Mouse (Mus musculus) intestine, embryonic 15.5 days (tissue): ENCODE measurements around the gene Btg4. TPM values are rescaled to one million over a fixed set of nuclear protein-coding genes. Genes with fewer than 3 reads are reported as not detected.
"Not testable (repeated sequence)": the region's sequence is repeated elsewhere in the genome, so short reads cannot be mapped to it uniquely, and the experiment has no call there.

Experiments used
- ATAC-seq: fragments of 200-750 bp; cut with Nextera tagmentation; 2 replicates; pipeline ENCODE4 v1.8.0; 2017; ENCODE audit warnings: moderate TSS enrichment, moderate library complexity
- H3K27ac ChIP-seq: fragments of 300-500 bp; sonication (generic); 2 replicates; pipeline ENCODE4 v1.5.1; 2015; ENCODE audit warnings: mild to moderate bottlenecking, inconsistent platforms
- H3K27me3 ChIP-seq: fragments of 300-500 bp; sonication (generic); replicated peaks from 2 replicates; pipeline ENCODE4 v1.6.1; 2015; ENCODE audit warnings: inconsistent platforms
- H3K36me3 ChIP-seq: fragments of 300-500 bp; sonication (generic); 2 replicates; pipeline ENCODE4 v1.6.1; 2015; ENCODE audit warnings: inconsistent platforms
- H3K4me1 ChIP-seq: fragments of 300-500 bp; sonication (generic); replicated peaks from 2 replicates; pipeline ENCODE4 v1.6.1; 2015; ENCODE audit warnings: inconsistent platforms
- H3K4me2 ChIP-seq: fragments of 300-500 bp; sonication (generic); replicated peaks from 2 replicates; pipeline ENCODE4 v1.6.1; 2015; ENCODE audit warnings: mild to moderate bottlenecking, inconsistent platforms
- H3K4me3 ChIP-seq: fragments of 300-500 bp; sonication (generic); replicated peaks from 2 replicates; pipeline ENCODE4 v1.5.1; 2015; ENCODE audit warnings: inconsistent platforms
- H3K9ac ChIP-seq: fragments of 300-500 bp; sonication (generic); 2 replicates; pipeline ENCODE4 v1.6.1; 2015; ENCODE audit warnings: inconsistent platforms
- H3K9me3 ChIP-seq: fragments of 300-500 bp; sonication (generic); 2 replicates; pipeline ENCODE4 v1.6.1; 2016; ENCODE audit warnings: inconsistent platforms
- WGBS: fragments of 180-500 bp; shearing (Covaris S2); methylation state at CpG from one replicate; pipeline ENCODE4 v1.1.7; 2015; 5-methylcytosine and 5-hydroxymethylcytosine counted together
- polyA plus RNA-seq: library from polyadenylated mRNA; unstranded; fragments of >200 nt; fragmentation: Nextera tagmentation; extraction: Ambion mirVana; gene quantifications from 2 replicates; pipeline ENCODE4 v1.2.1, GENCODE M21; 2015

The Btg4 gene
- polyA plus RNA-seq, 1 experiment from 2014 or later: not detected

- Histone ChIP-seq H3K27me3 (no peaks in the 10 kb centered on the region; the same call in 1 of the 2 replicates), H3K9me3 (no peaks in the 10 kb centered on the region), H3K36me3 (no peaks in the 10 kb centered on the region), H3K4me2 (peak within 1 kb of the TSS; percentile 100), H3K27ac (no peak within 1 kb of the TSS), H3K9ac (no peak within 1 kb of the TSS), H3K4me3 (0 out of 2 replicates have a peak within 1 kb of the TSS, but pooled peaks have one; percentile 12), H3K4me1 (peaks cover 8% of the 10 kb centered on the region; the same call in 1 of the 2 replicates)
- WGBS: 10% methylated on average over 27 of the region's 27 CpGs
- ATAC-seq: peak; percentile 78
Observed at GRCm38 (mm10) chr9:51101756-51102425, 41.2 kb downstream of the Btg4 start, which contains the start of gene 4833427G06Rik. TSS of gene 4833427G06Rik (minus strand) at chr9:51102078.

DNA sequence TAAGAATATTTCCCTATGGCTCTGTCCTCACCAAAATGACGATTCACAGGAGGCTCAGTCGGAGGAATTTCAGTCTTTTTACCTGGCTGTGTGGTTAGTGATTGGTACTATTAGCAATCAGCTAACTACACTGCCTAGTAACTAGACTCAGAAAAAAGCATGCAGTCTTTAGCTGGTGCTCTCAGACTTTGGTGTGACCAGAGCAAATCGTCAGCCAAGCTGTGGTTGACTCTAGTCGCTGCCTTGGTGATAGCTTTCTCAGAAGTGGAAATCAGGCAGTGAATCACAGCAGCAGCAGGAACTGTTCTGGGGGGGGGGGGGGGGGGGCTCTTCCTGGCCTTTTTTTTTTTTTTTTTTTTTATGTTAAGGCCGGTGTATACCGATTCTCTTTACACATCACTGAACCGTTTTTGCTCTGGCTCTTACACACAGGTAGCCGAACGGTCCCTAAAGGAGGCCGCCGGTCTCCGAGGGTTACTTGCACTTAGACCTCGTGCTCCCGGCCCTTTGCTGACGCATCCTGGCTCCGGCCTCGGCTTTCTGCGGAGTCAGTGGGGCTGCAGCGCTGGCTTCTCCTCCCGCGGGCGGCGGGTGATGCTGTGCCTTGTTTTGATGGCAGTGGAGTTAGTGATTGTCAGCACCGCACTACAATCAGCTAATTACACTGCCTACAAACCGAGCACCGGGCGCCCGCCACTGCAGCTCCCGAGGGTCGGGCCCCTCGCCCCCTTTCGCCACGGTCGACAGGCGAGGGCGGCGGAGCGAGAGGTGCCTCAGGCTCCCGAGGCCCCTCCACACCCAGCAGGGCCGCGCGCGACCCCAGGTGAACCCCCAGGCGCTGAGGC lies 42.5 kb downstream of the Btg4 start:
- 3% methylated on average over 43 of the region's 44 CpGs for WGBS
- peak overlapping the region; percentile 100 for H3K4me2 ChIP-seq

GRCm38 (mm10) chr9:51103808-51104514 lies 43.3 kb downstream of the Btg4 start:
- Histone ChIP-seq H3K27ac (no peak overlapping the region), H3K4me1 (peaks cover 8% of the 10 kb centered on the region; the same call in 1 of the 2 replicates), H3K9me3 (no peaks in the 10 kb centered on the region), H3K36me3 (no peaks in the 10 kb centered on the region), H3K4me3 (peak overlapping the region; percentile 58), H3K4me2 (peak overlapping the region; percentile 100), H3K9ac (peak overlapping the region; percentile 56), H3K27me3 (no peaks in the 10 kb centered on the region; the same call in 1 of the 2 replicates)
- peak; percentile 59 for ATAC-seq
- WGBS: 12% methylated on average over 30 of the region's 30 CpGs

More for the DNA sequence above, 42.5 kb downstream of the Btg4 start:
- H3K4me1 ChIP-seq: peaks cover 8% of the 10 kb centered on the region; the same call in 1 of the 2 replicates
- no peaks in the 10 kb centered on the region for H3K9me3 ChIP-seq
- ATAC-seq: peak; percentile 73
- H3K27ac ChIP-seq: no peak overlapping the region
- no peaks in the 10 kb centered on the region for H3K36me3 ChIP-seq
- H3K4me3 ChIP-seq: peak overlapping the region; percentile 58
- peak overlapping the region; percentile 56 for H3K9ac ChIP-seq
- H3K27me3 ChIP-seq: no peaks in the 10 kb centered on the region; the same call in 1 of the 2 replicates

- Histone ChIP-seq H3K4me1 (peaks cover 8% of the 10 kb centered on the region; the same call in 1 of the 2 replicates), H3K9me3 (no peaks in the 10 kb centered on the region), H3K4me3 (no peak overlapping the region), H3K27me3 (no peaks in the 10 kb centered on the region), H3K36me3 (no peaks in the 10 kb centered on the region), H3K4me2 (no peak overlapping the region), H3K27ac (no peak overlapping the region), H3K9ac (no peak overlapping the region)
- WGBS: 75% methylated on average over 2 of the region's 2 CpGs
- no peak for ATAC-seq
Observed at GRCm38 (mm10) chr9:51105751-51106150, 45.0 kb downstream of the Btg4 start.

DNA sequence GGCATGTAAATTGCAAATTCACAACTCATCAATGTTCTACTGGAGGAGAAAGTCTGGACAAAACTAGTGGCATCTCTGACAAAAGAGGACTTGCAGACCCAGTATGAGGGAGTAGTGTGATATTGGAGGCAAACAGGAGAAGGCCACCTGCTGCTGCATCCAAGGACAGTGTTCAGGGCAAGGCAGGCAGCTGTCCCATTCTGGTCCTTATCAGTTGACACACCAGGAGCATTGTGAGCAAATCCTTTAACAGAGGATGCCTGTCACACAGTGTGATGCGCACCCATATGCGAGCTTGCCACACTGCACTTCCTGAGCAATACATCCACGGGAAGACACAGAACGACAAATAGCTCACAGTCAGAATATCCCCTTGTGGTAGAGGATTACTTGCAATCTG lies 54.1 kb downstream of the Btg4 start:
- H3K4me3 ChIP-seq: no peak overlapping the region
- no peak overlapping the region for H3K27ac ChIP-seq
- no peaks in the 10 kb centered on the region for H3K9me3 ChIP-seq
- no peak for ATAC-seq
- no peaks in the 10 kb centered on the region for H3K27me3 ChIP-seq
- H3K4me1 ChIP-seq: no peaks in the 10 kb centered on the region
- no peaks in the 10 kb centered on the region for H3K36me3 ChIP-seq
- H3K4me2 ChIP-seq: no peak overlapping the region
- 74% methylated on average over 4 of the region's 4 CpGs for WGBS
- H3K9ac ChIP-seq: no peak overlapping the region

DNA sequence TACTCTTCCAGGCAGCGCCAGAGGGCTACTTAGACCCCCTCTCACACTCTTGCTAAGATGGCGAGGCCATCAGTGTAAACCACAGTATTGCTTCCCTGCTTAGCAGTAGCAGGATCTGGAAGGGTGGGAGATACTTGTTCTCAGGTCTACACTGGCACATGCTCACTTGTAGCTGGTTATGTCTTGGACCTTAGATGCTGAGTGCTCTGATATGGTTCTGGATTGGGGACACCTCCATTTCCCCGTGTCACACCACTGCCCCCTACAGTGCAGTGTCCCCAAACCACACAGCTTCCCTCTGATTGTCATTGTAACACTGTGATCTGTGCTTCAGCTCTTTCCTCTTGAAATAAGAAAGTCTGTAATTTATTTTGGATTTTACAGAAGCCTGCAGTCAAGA lies 76.3 kb downstream of the Btg4 start:
- 66% methylated on average over 3 of the region's 3 CpGs for WGBS
- ATAC-seq: no peak
- no peaks in the 10 kb centered on the region for H3K36me3 ChIP-seq
- H3K4me3 ChIP-seq: no peak overlapping the region
- H3K4me1 ChIP-seq: no peaks in the 10 kb centered on the region
- H3K4me2 ChIP-seq: no peak overlapping the region
- H3K27me3 ChIP-seq: no peaks in the 10 kb centered on the region
- H3K9me3 ChIP-seq: no peaks in the 10 kb centered on the region
- no peak overlapping the region for H3K27ac ChIP-seq
- no peak overlapping the region for H3K9ac ChIP-seq

- no peak overlapping the region for H3K27ac ChIP-seq
- no peak overlapping the region for H3K4me2 ChIP-seq
- H3K4me3 ChIP-seq: no peak overlapping the region
- H3K9me3 ChIP-seq: no peaks in the 10 kb centered on the region
- H3K36me3 ChIP-seq: no peaks in the 10 kb centered on the region
- no peak for ATAC-seq
- H3K9ac ChIP-seq: no peak overlapping the region
- H3K27me3 ChIP-seq: no peaks in the 10 kb centered on the region
- no peaks in the 10 kb centered on the region for H3K4me1 ChIP-seq
- 74% methylated on average over 4 of the region's 4 CpGs for WGBS
Observed at GRCm38 (mm10) chr9:51137432-51137831, 76.7 kb downstream of the Btg4 start.

GRCm38 (mm10) chr9:51137836-51138235 lies 77.1 kb downstream of the Btg4 start:
- Histone ChIP-seq H3K36me3 (no peaks in the 10 kb centered on the region), H3K27ac (no peak overlapping the region), H3K4me1 (no peaks in the 10 kb centered on the region), H3K27me3 (no peaks in the 10 kb centered on the region), H3K4me3 (no peak overlapping the region), H3K9ac (no peak overlapping the region), H3K9me3 (no peaks in the 10 kb centered on the region), H3K4me2 (no peak overlapping the region)
- 84% methylated on average over 1 of the region's 1 CpGs for WGBS
- ATAC-seq: no peak

GRCm38 (mm10) chr9:51138301-51138700 lies 77.6 kb downstream of the Btg4 start:
- ATAC-seq: no peak
- Histone ChIP-seq H3K9ac (no peak overlapping the region), H3K27ac (no peak overlapping the region), H3K36me3 (no peaks in the 10 kb centered on the region), H3K4me3 (no peak overlapping the region), H3K27me3 (no peaks in the 10 kb centered on the region), H3K4me1 (no peaks in the 10 kb centered on the region), H3K4me2 (no peak overlapping the region), H3K9me3 (no peaks in the 10 kb centered on the region)
- WGBS: 88% methylated on average over 1 of the region's 1 CpGs

DNA sequence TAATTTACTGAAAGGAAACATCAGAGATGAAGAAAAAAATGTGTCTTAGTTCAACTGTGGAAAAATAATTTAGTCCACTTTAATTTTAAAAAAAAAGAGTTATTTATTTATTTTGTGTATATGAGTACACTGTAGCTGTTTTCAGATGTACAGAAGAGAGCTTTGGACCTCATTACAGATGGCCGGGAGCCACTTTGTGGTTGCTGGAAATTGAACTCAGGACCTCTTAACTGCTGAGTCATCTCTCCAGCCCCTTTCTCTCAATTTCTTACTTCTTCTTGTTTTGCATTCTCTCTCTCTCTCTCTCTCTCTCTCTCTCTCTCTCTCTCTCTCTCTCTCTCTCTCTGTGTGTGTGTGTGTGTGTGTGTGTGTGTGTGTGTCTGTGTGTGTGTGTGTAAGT lies 78.7 kb downstream of the Btg4 start:
- not testable (repeated sequence) for H3K36me3 ChIP-seq, H3K4me3 ChIP-seq, H3K4me2 ChIP-seq, H3K9me3 ChIP-seq, ATAC-seq, H3K27me3 ChIP-seq, H3K27ac ChIP-seq, H3K9ac ChIP-seq, H3K4me1 ChIP-seq
- WGBS: 76% methylated on average over 1 of the region's 1 CpGs

GRCm38 (mm10) chr9:51140711-51141110 lies 80.0 kb downstream of the Btg4 start:
- no peak for ATAC-seq
- no peak overlapping the region for H3K4me3 ChIP-seq
- H3K9me3 ChIP-seq: no peaks in the 10 kb centered on the region
- no peaks in the 10 kb centered on the region for H3K4me1 ChIP-seq
- no peak overlapping the region for H3K4me2 ChIP-seq
- H3K36me3 ChIP-seq: no peaks in the 10 kb centered on the region
- no peak overlapping the region for H3K27ac ChIP-seq
- H3K27me3 ChIP-seq: no peaks in the 10 kb centered on the region
- no peak overlapping the region for H3K9ac ChIP-seq
- 79% methylated on average over 3 of the region's 3 CpGs for WGBS

GRCm38 (mm10) chr9:51143437-51143836 lies 82.7 kb downstream of the Btg4 start:
- WGBS: 86% methylated on average over 1 of the region's 1 CpGs
- no peak overlapping the region for H3K4me3 ChIP-seq
- no peaks in the 10 kb centered on the region for H3K36me3 ChIP-seq
- no peaks in the 10 kb centered on the region for H3K27me3 ChIP-seq
- ATAC-seq: no peak
- H3K4me1 ChIP-seq: no peaks in the 10 kb centered on the region
- H3K9me3 ChIP-seq: no peaks in the 10 kb centered on the region
- no peak overlapping the region for H3K4me2 ChIP-seq
- no peak overlapping the region for H3K9ac ChIP-seq
- no peak overlapping the region for H3K27ac ChIP-seq
